Mouse (Mus musculus) forebrain, embryonic 11.5 days (tissue): ENCODE data around the gene Ptprh. TPM values are rescaled to one million over a fixed set of nuclear protein-coding genes. Genes with fewer than 3 reads are reported as not detected.

Source experiments
- ATAC-seq: fragments of 200-750 bp; cut with Nextera tagmentation; replicated peaks from 2 replicates; pipeline ENCODE4 v1.8.0; 2017; ENCODE audit warnings: moderate TSS enrichment; ENCODE audit not compliant: low FRiP score
- DNase-seq: peaks from one replicate; pipeline ENCODE4 v3.0.0-alpha.2; 2017; ENCODE audit warnings: low spot score
- H3K27ac ChIP-seq: fragments of 300-500 bp; sonication (generic); 2 replicates; pipeline ENCODE4 v1.5.1; 2014; ENCODE audit warnings: low read depth, low read length
- H3K27me3 ChIP-seq: fragments of 300-500 bp; sonication (generic); 2 replicates; pipeline ENCODE4 v1.6.1; 2014; ENCODE audit warnings: mild to moderate bottlenecking, low read length, mixed read lengths; ENCODE audit not compliant: control insufficient read depth, insufficient read depth
- H3K36me3 ChIP-seq: fragments of 300-500 bp; sonication (generic); 2 replicates; pipeline ENCODE4 v1.6.1; 2014; ENCODE audit warnings: mild to moderate bottlenecking, low read length, moderate library complexity, mixed read lengths; ENCODE audit not compliant: control insufficient read depth, insufficient read depth
- H3K4me1 ChIP-seq: fragments of 300-500 bp; sonication (generic); replicated peaks from 2 replicates; pipeline ENCODE4 v1.6.1; 2014; ENCODE audit warnings: low read length, mixed read lengths; ENCODE audit not compliant: control insufficient read depth, insufficient read depth
- H3K4me2 ChIP-seq: fragments of 300-500 bp; sonication (generic); 2 replicates; pipeline ENCODE4 v1.6.1; 2014; ENCODE audit warnings: low read depth, mild to moderate bottlenecking, low read length, moderate library complexity, mixed read lengths; ENCODE audit not compliant: severe bottlenecking
- H3K4me3 ChIP-seq: fragments of 300-500 bp; sonication (generic); 2 replicates; pipeline ENCODE4 v1.5.1; 2014; ENCODE audit warnings: low read depth, low read length
- H3K9ac ChIP-seq: fragments of 300-500 bp; sonication (generic); 2 replicates; pipeline ENCODE4 v1.6.1; 2014; ENCODE audit warnings: low read length
- H3K9me3 ChIP-seq: fragments of 300-500 bp; sonication (generic); 2 replicates; pipeline ENCODE4 v1.6.1; 2016; ENCODE audit warnings: low read length, mixed read lengths; ENCODE audit not compliant: control insufficient read depth
- WGBS: fragments of 180-500 bp; shearing (Covaris S2); extraction: QIAGEN DNeasy Blood & Tissue Kit; methylation state at CpG from one replicate; pipeline ENCODE4 v1.1.7; 2014; 5-methylcytosine and 5-hydroxymethylcytosine counted together
- polyA plus RNA-seq: library from polyadenylated mRNA; unstranded; fragments of >200 nt; fragmentation: Nextera tagmentation; extraction: Ambion mirVana; gene quantifications from 2 replicates; pipeline ENCODE4 v1.2.1, GENCODE M21; 2014

Gene Ptprh
- polyA plus RNA-seq, 1 experiment from 2014 or later = not detected

DNA sequence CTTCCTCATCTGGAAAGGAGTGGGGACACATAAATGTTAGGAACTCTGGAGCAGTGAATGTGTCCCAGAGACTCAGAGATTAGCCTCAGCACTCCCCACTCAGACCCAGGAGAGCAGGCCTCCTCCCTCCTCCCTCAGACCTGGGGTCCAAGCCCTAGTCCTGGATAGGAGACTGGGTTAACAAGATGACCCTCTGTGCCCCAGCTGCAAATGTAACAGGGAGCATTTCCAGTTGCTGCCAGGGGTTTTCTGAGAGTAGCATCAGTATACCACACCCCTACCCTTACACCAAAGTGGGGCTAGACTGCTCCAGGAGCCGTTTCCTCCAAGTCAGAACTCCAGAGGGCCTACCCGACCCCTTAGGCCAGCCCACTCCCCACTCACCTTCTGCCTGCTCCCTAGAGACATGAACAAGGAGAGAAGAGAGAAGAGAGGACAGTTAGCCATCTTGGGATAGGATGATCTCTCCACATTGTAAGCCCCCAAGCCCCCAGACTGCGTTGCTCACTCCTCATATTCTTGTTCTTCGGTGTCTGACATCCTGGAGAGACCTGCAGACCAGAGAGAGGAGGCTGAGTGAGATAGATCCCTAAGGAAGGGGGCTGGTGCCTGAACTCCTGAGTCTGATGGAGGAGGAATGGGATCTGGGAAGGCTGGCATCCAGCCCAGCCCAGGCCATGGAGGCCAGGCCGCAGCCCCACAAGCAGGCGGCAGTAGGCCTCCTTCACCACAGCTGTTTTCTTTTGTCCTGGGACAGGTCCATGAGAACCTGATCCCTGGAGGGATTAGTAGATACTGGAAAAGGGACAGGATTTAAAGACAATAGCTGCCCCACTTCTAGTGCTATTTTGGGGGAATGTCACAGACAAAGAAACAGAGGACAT, 89.8 kb downstream of the Ptprh start:
- Histone ChIP-seq H3K27ac (no peak overlapping the region), H3K9ac (0 out of 2 replicates have a peak overlapping the region, but pooled peaks have one; percentile 24), H3K4me3 (no peak overlapping the region), H3K36me3 (no peaks in the 10 kb centered on the region), H3K4me2 (no peak overlapping the region), H3K27me3 (no peaks in the 10 kb centered on the region), H3K9me3 (no peaks in the 10 kb centered on the region), H3K4me1 (peaks cover 7% of the 10 kb centered on the region)
- 53% methylated on average over 6 of the region's 6 CpGs for WGBS
- no peak for DNase-seq
- no peak for ATAC-seq

DNA sequence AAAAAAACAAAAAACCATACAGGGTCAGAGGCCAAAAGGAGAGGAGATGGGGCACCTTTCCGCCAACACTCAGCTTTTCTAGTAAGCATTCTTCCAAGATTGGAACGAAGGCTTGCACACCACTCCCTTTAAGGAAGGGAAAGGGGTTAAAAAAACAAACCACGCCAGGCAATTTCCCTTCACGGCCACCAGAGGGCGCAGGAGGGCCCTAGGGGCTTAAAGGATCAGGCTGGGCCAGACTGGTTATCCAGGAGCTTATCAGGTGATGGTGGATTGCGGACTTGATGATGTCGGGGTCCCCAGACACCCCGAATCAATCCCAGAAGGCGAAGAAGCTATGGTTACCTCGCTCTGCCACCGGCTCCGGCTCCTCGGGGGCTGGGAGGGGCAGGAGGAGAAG, 90.6 kb downstream of the Ptprh start:
- H3K4me3 ChIP-seq = no peak overlapping the region
- no peak overlapping the region for H3K27ac ChIP-seq
- H3K4me2 ChIP-seq = no peak overlapping the region
- no peaks in the 10 kb centered on the region for H3K27me3 ChIP-seq
- peaks cover 7% of the 10 kb centered on the region for H3K4me1 ChIP-seq
- ATAC-seq = no peak
- H3K9ac ChIP-seq = no peak overlapping the region
- peak; percentile 68 for DNase-seq
- no peaks in the 10 kb centered on the region for H3K9me3 ChIP-seq
- H3K36me3 ChIP-seq = no peaks in the 10 kb centered on the region
- whole genome bisulfite sequencing = 26% methylated on average over 13 of the region's 13 CpGs

DNA sequence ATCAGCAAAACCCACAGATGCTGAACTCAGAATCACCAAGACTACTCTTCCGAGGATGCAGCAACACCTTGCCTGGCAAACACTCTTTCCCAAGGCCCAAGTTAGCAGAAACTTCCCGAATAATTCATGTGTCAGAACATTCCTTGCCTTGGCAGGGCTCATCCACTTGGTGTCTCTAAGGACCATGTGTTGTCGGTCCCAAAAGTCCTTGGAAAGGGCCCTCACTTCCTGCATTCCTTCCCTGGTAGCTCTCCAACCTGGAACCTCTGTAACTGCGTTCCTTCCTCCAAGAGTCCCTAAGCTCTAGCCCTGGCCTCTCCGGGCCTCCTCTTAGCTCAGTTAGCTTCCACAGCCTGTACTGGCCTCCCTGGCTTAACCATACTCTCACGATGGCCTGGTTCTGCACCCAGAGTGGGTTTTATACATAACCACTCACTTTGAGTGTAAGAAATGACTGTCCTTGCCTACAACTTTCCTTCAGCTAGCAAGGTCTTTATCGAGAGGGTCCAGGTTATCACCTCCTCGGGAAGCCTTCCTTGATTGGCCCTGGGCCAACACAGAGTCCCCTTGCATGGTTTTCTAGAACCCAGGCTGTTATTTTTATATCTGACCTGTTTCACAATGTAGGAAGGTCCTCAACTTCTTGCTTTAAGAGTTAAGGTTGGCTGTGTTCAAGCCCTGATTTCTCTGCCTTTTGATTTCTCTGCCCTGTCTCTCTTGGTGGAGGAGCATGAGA, 92.2 kb downstream of the Ptprh start:
- Histone ChIP-seq H3K4me2 (no peak overlapping the region), H3K27ac (no peak overlapping the region), H3K9me3 (no peaks in the 10 kb centered on the region), H3K9ac (no peak overlapping the region), H3K36me3 (no peaks in the 10 kb centered on the region), H3K4me1 (peaks cover 7% of the 10 kb centered on the region), H3K27me3 (no peaks in the 10 kb centered on the region), H3K4me3 (no peak overlapping the region)
- no peak for DNase-seq
- no peak for ATAC-seq
- WGBS = 81% methylated on average over 8 of the region's 8 CpGs

- 21% methylated on average over 24 of the region's 24 CpGs for WGBS
- H3K27ac ChIP-seq = no peak overlapping the region
- ATAC-seq (peak; percentile 82), DNase-seq (peak; percentile 89)
- H3K9ac ChIP-seq = no peak overlapping the region
- no peaks in the 10 kb centered on the region for H3K27me3 ChIP-seq
- no peaks in the 10 kb centered on the region for H3K9me3 ChIP-seq
- 0 out of 2 replicates have a peak overlapping the region, but pooled peaks have one; percentile 29 for H3K4me2 ChIP-seq
- no peak overlapping the region for H3K4me3 ChIP-seq
- H3K4me1 ChIP-seq = 0 out of 2 replicates have a peak, but pooled peaks cover 2% of the 10 kb centered on the region
- no peaks in the 10 kb centered on the region for H3K36me3 ChIP-seq
Observed at GRCm38 (mm10) chr7:4509863-4510608, 93.8 kb downstream of the Ptprh start.

DNA sequence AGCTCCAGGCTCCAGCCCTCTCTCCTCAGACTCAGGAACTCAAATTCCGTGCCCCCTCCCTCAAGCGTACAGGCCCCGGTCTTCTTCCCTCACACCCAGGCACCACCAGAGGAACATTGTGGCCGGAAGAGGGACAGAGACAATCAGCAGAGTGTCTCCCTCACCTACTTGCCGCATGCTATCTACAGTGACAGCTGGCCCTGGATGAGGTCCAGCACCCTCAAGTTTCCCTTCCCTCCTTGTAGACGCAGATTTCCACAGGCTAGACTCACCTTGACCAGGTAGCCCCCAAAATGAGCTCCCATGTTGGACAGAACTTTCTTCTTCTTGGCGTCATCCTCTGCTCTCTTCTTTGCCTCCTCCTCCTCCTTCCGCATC, 95.1 kb downstream of the Ptprh start:
- Histone ChIP-seq H3K27ac (no peak overlapping the region), H3K4me2 (no peak overlapping the region), H3K4me1 (no peaks in the 10 kb centered on the region), H3K36me3 (no peaks in the 10 kb centered on the region), H3K27me3 (no peaks in the 10 kb centered on the region), H3K9me3 (no peaks in the 10 kb centered on the region), H3K4me3 (no peak overlapping the region), H3K9ac (no peak overlapping the region)
- WGBS = 93% methylated on average over 8 of the region's 8 CpGs
- ATAC-seq = no peak
- DNase-seq = no peak

- Histone ChIP-seq H3K27me3 (no peaks in the 10 kb centered on the region), H3K9ac (no peak overlapping the region), H3K27ac (no peak overlapping the region), H3K4me3 (no peak overlapping the region), H3K4me1 (no peaks in the 10 kb centered on the region), H3K4me2 (no peak overlapping the region), H3K36me3 (no peaks in the 10 kb centered on the region), H3K9me3 (no peaks in the 10 kb centered on the region)
- 78% methylated on average over 24 of the region's 32 CpGs for WGBS
- no peak for ATAC-seq
- no peak for DNase-seq
Observed at GRCm38 (mm10) chr7:4508062-4508738, 95.6 kb downstream of the Ptprh start.

DNA sequence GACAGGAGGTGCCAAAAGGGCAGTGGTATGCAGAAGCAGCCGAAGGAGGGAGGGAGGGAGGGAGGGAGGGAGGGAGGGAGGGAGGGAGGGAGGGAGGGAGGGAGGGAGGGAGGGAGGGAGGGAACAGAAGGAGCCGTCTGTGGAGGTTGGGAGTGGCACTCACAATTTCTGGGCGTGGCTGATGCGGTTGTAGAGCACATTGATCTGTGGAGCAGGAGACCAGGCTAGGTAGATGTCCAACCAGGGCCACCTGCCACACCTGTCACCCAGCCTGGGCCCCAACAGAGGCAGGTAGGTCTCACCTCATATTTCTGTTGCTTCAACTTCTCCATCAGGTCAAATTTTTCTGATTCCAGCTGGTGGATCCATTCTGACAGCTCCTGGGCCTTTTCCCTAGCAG, 96.6 kb downstream of the Ptprh start:
- 68% methylated on average over 4 of the region's 4 CpGs for WGBS
- H3K4me2 ChIP-seq = no peak overlapping the region
- no peak for DNase-seq
- no peaks in the 10 kb centered on the region for H3K27me3 ChIP-seq
- no peak overlapping the region for H3K9ac ChIP-seq
- no peak overlapping the region for H3K27ac ChIP-seq
- H3K9me3 ChIP-seq = no peaks in the 10 kb centered on the region
- no peaks in the 10 kb centered on the region for H3K36me3 ChIP-seq
- no peak overlapping the region for H3K4me3 ChIP-seq
- no peak for ATAC-seq
- no peaks in the 10 kb centered on the region for H3K4me1 ChIP-seq
